Mouse (Mus musculus): ENCODE measurements around the gene Tgfbr2. TPM values are rescaled to one million over a fixed set of nuclear protein-coding genes. Genes with fewer than 3 reads are reported as not detected.

The Tgfbr2 gene
- 43.0 and 46.3 TPM in 2 replicates for total RNA-seq (2012; rRNA removed)
- 19.6 and 21.2 TPM in 2 replicates for total RNA-seq (2014; rRNA removed)
- 37.4 and 42.8 TPM in 2 replicates for polyA plus RNA-seq (2012; ENCODE audit: insufficient read length, low read depth)

DNA sequence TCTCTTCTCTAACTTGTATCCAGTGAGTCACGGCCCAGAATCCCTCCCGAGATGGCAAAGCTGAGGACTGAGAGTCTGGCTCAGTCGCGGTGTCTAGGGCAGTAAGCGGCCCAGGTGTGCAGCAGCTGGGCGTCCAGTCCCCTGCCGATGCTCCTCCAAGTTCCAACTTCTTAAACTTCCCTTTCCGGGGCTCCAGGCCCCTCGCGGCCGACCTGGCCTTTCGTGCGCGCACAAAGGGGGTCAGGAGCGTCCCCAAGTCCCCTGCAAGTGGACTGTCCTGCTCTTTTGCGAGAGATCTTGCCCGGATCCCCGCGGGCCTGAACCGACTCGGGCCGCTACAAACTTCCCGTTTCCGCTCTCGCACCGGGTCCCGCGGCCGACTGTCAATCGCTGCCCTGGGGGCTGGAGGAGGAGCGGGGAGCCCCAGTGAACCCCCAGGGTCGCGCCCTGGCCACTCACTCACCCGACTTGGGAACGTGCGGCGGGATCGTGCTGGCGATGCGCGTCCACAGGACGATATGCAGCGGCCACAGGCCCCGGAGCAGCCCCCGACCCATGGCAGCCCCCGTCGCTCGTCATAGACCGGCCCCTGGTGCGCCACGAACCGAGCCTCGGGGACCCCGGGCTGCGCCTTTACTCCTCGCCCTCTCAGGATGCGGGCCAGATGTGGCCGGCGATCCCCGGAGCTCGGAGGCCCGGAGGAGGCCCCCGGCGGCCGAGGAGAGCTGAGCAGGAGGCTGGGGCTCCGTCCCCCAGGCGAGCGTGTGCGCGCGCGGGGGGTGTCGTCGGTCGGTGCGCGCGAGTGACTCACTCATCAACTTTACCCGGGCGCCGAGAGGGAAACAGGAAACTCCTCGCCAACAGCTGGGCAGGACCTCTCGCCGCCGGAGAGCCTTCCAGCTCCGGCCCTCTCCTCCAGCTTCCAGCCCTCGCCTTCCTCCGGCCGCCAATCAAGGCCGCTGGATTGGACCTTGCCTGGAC, at the start of gene Tgfbr2:
Gene Tgfbr2 (minus strand): TSS at position 880 of the 981 bp plus-strand sequence.
- Histone ChIP-seq H3K9me3 (replicated peaks; ENCODE audit: low read length) (no peaks in the 10 kb centered on the region), H3K36me3 (replicated peaks in 1 of 2; ENCODE audit: control insufficient read depth in 1 of 2, insufficient read depth in 1 of 2, low read length in 1 of 2) (peaks cover 0 to 18% of the 10 kb centered on the region in 2 experiments), H3K27ac (ENCODE audit: insufficient read depth, low read depth) (peak within 1 kb of the TSS; percentile 86), H3K4me1 (ENCODE audit: control insufficient read depth in 1 of 2, insufficient read depth in 2 of 2) (peaks cover 15 to 58% of the 10 kb centered on the region in 2 experiments), H3K9ac (ENCODE audit: insufficient read depth, low read depth) (peak within 1 kb of the TSS; percentile 96), H3K4me2 (ENCODE audit: insufficient read depth, low read depth, poor library complexity, severe bottlenecking) (peak within 1 kb of the TSS; percentile 85), H3K27me3 (replicated peaks) (no peaks in the 10 kb centered on the region), H3K79me2 (replicated peaks; ENCODE audit: control insufficient read depth, extremely low read depth, insufficient read depth, poor library complexity, severe bottlenecking) (peaks cover 52% of the 10 kb centered on the region), H3K4me3 (replicated peaks in 1 of 3; ENCODE audit: low read depth in 2 of 3, low read length in 2 of 3, poor library complexity in 1 of 3) (peak within 1 kb of the TSS; percentile 92 to 96 (median 96))
- DNase-seq (ENCODE audit: extremely low read depth) = peak; percentile 83
- in situ Hi-C loops (cut with MboI; ENCODE audit: low pct_ligation_motif_present, low pct_unique_long_range_greater_than_20kb, low sequenced_read_pairs) = loop anchor here (5.0 to 10.0 kb wide), 4 partner anchors 37 to 90 kb away; no protein-coding TSS in a partner anchor
- dilution Hi-C loops (cut with MboI; ENCODE audit: extremely low pct_ligation_motif_present, extremely low pct_unique_long_range_greater_than_20kb, low sequenced_read_pairs) = no loop called here
- TF ChIP-seq JUN (IDR thresholded peaks at IDR 0.05; ENCODE audit: insufficient read depth, low read depth, low read length) = no peak
- TF ChIP-seq CHD1 (IDR thresholded peaks at IDR 0.05; ENCODE audit: low read depth, low read length) = peak; percentile 73; the same call in 1 of the 2 replicates
- TF ChIP-seq MXI1 (IDR thresholded peaks at IDR 0.05; ENCODE audit: low read depth, low read length) = peak; percentile 81
- peak; percentile 99 for TF ChIP-seq UBTF (IDR thresholded peaks at IDR 0.05; ENCODE audit: low read depth, low read length)
- TF ChIP-seq SIN3A (IDR thresholded peaks at IDR 0.05; ENCODE audit: low read length) = peak; percentile 67; the same call in 1 of the 2 replicates
- peak; percentile 67 for TF ChIP-seq NELFE (IDR thresholded peaks at IDR 0.05; ENCODE audit: low read depth, low read length)
- TF ChIP-seq SMC3 (IDR thresholded peaks at IDR 0.05; ENCODE audit: low read depth, low read length) = no peak; the same call in 1 of the 2 replicates
- no peak; the same call in 1 of the 2 replicates for TF ChIP-seq MAX (IDR thresholded peaks at IDR 0.05; ENCODE audit: low read length)
- peak; percentile 71; the same call in 1 of the 2 replicates for TF ChIP-seq MAZ (IDR thresholded peaks at IDR 0.05; ENCODE audit: low read depth, low read length)
- 0 out of 2 replicates have a peak, but pooled peaks have one; percentile 10 for TF ChIP-seq HCFC1 (IDR thresholded peaks at IDR 0.05; ENCODE audit: low read depth, low read length)
- no peak for TF ChIP-seq MAFK (IDR thresholded peaks at IDR 0.05; ENCODE audit: insufficient replicate concordance, low read length)
- TF ChIP-seq USF1 (IDR thresholded peaks at IDR 0.05; ENCODE audit: low read depth, low read length) = no peak
- TF ChIP-seq POLR2AphosphoS2 (IDR thresholded peaks at IDR 0.05; ENCODE audit: low read depth, low read length) = no peak
- peak; percentile 60; the same call in 1 of the 2 replicates for TF ChIP-seq NRF1 (IDR thresholded peaks at IDR 0.05; ENCODE audit: low read depth, low read length)
- TF ChIP-seq ETS1 (conservative IDR thresholded peaks at IDR 0.05; ENCODE audit: low read depth, low read length) = peak; percentile 59
- TF ChIP-seq CTCF (conservative IDR thresholded peaks at IDR 0.05 in 1 of 2, IDR thresholded peaks at IDR 0.05 in 1 of 2; ENCODE audit: low read depth in 2 of 2, low read length in 2 of 2) = no peak
- peak; percentile 25 for TF ChIP-seq IRF4 (IDR thresholded peaks at IDR 0.05; ENCODE audit: low read depth, low read length)
- no peak for TF ChIP-seq EP300 (IDR thresholded peaks at IDR 0.05; ENCODE audit: low read length)
- TF ChIP-seq MYC (IDR thresholded peaks at IDR 0.05; ENCODE audit: low read depth, low read length) = no peak
- no peak for TF ChIP-seq USF2 (conservative IDR thresholded peaks at IDR 0.05; ENCODE audit: low read depth, low read length)
- TF ChIP-seq TBP (conservative IDR thresholded peaks at IDR 0.05; ENCODE audit: low read depth, low read length) = 0 out of 2 replicates have a peak, but pooled peaks have one; percentile 39
- TF ChIP-seq ZNF384 (IDR thresholded peaks at IDR 0.05; ENCODE audit: low read depth, low read length) = no peak
- peak; percentile 83 for TF ChIP-seq TCF12 (IDR thresholded peaks at IDR 0.05; ENCODE audit: low read depth, low read length)
- peak; percentile 42; the same call in 1 of the 2 replicates for TF ChIP-seq POLR2A (IDR thresholded peaks at IDR 0.05; ENCODE audit: low read depth, low read length)
- peak; percentile 48; the same call in 1 of the 2 replicates for TF ChIP-seq BHLHE40 (IDR thresholded peaks at IDR 0.05; ENCODE audit: low read depth, low read length)
- no peak for TF ChIP-seq GABPA (IDR thresholded peaks at IDR 0.05; ENCODE audit: insufficient replicate concordance, low read depth, low read length)
- no peak for TF ChIP-seq E2F4 (IDR thresholded peaks at IDR 0.05; ENCODE audit: insufficient replicate concordance, low read depth, low read length)
- no peak for TF ChIP-seq ZMIZ1 (IDR thresholded peaks at IDR 0.05; ENCODE audit: low read depth, low read length)
- no peak for TF ChIP-seq ZC3H11A (IDR thresholded peaks at IDR 0.05; ENCODE audit: low read depth, low read length)
- no peak for TF ChIP-seq CHD2 (IDR thresholded peaks at IDR 0.05; ENCODE audit: low read length)
- no peak for TF ChIP-seq JUND (conservative IDR thresholded peaks at IDR 0.05; ENCODE audit: low read depth, low read length)
- TF ChIP-seq KAT2A (IDR thresholded peaks at IDR 0.05; ENCODE audit: insufficient replicate concordance, low read length) = no peak
- TF ChIP-seq ZKSCAN1 (IDR thresholded peaks at IDR 0.05; ENCODE audit: borderline replicate concordance, low read depth, low read length) = no peak
- TF ChIP-seq ELF1 (IDR thresholded peaks at IDR 0.05; ENCODE audit: low read depth, low read length) = peak; percentile 61
- TF ChIP-seq RAD21 (IDR thresholded peaks at IDR 0.05; ENCODE audit: low read depth, low read length) = no peak; the same call in 1 of the 2 replicates
- TF ChIP-seq MEF2A (IDR thresholded peaks at IDR 0.05; ENCODE audit: borderline replicate concordance, low read depth, low read length) = peak; percentile 10; the same call in 1 of the 2 replicates

All from CH12.LX (cell line).